Mouse (Mus musculus) forebrain, embryonic 10.5 days (tissue): ENCODE results near the gene Zfp382. TPM values are rescaled to one million over a fixed set of nuclear protein-coding genes. Genes with fewer than 3 reads are reported as not detected.

Source experiments
- DNase-seq: peaks from one replicate; pipeline ENCODE4 v3.0.0-alpha.2; 2017; ENCODE audit warnings: low spot score; ENCODE audit errors: extremely low spot score
- H3K27ac ChIP-seq: fragments of 300-500 bp; sonication (generic); 2 replicates; pipeline ENCODE4 v1.5.1; 2016; ENCODE audit warnings: mild to moderate bottlenecking
- H3K27me3 ChIP-seq: fragments of 300-500 bp; sonication (generic); 2 replicates; pipeline ENCODE4 v1.6.1; 2016; ENCODE audit warnings: mild to moderate bottlenecking; ENCODE audit not compliant: poor library complexity, severe bottlenecking
- H3K36me3 ChIP-seq: fragments of 300-500 bp; sonication (generic); replicated peaks from 2 replicates; pipeline ENCODE4 v1.6.1; 2016; ENCODE audit warnings: mild to moderate bottlenecking, moderate library complexity
- H3K4me1 ChIP-seq: fragments of 300-500 bp; sonication (generic); 2 replicates; pipeline ENCODE4 v1.6.1; 2016
- H3K4me3 ChIP-seq: fragments of 300-500 bp; sonication (generic); 2 replicates; pipeline ENCODE4 v1.5.1; 2016; ENCODE audit warnings: mild to moderate bottlenecking, moderate library complexity
- H3K9me3 ChIP-seq: fragments of 300-500 bp; sonication (generic); 2 replicates; pipeline ENCODE4 v1.6.1; 2016; ENCODE audit warnings: mild to moderate bottlenecking, moderate library complexity
- WGBS: fragments of 180-500 bp; shearing (Covaris S2); methylation state at CpG from one replicate; pipeline ENCODE4 v1.1.7; 2016; 5-methylcytosine and 5-hydroxymethylcytosine counted together
- polyA plus RNA-seq: library from polyadenylated mRNA; unstranded; fragments of >200 nt; fragmentation: Nextera tagmentation; extraction: Ambion mirVana; gene quantifications from 2 replicates; pipeline ENCODE4 v1.2.1, GENCODE M21; 2016

Gene Zfp382
- 10.7 and 11.5 TPM in 2 replicates for polyA plus RNA-seq

DNA sequence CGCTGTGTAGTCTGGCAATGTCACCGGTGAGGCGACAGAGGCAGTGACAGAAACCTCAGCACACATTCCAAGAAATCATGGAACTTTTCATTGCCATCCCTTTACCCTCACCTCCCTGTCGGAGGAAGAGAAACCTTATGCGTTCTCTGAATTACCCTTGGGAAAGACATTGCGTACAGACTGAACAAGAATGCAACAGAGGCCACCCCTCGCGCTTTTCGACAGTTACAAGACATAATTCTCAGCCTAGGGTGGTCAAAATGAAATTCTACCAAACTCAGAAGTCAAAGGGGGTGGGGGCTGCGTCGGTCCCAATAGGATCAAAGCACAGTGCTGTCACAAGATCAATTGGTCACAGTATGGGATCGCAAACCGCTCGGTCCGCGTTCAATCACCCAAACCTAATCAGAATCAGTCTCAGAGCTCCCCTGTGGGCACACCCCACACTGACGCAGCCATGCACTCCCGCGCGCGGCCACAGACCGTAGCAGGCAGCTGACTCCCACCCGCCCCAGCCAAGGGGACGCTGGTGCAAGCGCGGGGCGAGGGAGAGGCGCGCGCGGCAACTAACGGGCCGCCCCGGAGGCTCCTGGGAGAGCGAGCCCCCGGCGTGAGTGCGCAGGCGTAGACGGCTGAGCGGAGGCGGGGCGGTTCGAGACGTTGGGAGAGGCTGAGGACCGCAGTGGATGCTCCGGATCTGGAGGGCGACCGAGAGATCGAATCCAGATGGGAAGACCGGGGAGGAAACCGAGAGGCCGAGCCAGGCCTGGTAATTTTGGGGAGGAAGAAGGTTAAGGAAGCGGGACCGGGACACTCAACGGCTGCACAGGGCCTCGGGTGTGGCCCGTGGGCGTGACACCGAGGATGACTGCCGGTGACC, at the start of gene Zfp382:
Gene Zfp382 (plus strand): TSS at position 635 of the 880 bp plus-strand sequence.
- Histone ChIP-seq H3K27me3 (no peaks in the 10 kb centered on the region), H3K36me3 (peaks cover 13% of the 10 kb centered on the region), H3K4me1 (peaks cover 18% of the 10 kb centered on the region), H3K9me3 (peaks cover 10% of the 10 kb centered on the region), H3K27ac (peak within 1 kb of the TSS; percentile 89), H3K4me3 (peak within 1 kb of the TSS; percentile 61)
- DNase-seq = peak; percentile 92
- 1% methylated on average over 61 of the region's 61 CpGs for WGBS

DNA sequence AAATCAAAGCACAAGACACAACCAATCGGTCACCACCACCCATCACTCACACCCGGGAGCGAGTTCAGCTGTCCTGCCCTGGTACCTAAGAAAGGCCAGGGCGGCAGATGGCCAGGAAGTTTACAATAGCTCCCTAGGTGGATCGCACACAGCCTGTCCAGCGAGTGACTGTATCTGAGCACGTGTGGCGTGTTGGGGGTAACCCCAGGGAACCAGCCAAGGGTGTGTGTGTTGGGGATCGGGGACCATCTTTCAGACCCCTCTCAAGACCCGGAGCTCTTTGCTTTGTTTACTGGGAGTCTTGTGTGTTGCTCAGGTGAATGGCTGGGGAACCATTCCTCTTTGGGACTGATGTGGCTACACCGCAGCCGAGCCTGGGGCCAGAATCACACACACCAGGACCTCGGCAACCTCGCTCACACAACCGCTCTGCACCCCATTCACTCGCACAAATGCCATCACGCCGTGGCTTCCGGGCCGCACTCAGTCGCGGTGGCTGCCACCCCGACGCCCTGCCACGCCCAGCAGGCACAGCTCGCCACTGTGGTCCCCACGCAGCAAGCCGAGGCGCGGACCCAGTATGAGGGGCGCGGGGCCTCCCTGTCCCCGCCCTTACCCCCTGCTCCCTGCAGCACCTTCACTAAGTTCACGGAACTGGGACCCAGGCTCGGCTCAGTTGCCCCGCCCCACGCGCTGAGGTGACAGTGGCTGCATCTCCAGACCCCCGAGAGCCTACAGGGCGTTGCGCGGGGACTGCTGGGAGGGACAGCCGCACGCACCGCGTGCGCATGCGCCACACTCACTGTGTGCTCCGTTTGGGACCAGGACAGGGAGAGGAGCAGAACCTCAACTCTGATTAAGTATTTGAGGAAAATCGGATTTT, 49.4 kb upstream of the Zfp382 start, which contains the start of gene Zfp82:
Gene Zfp82 (minus strand): TSS at position 755 of the 883 bp plus-strand sequence.
- Histone ChIP-seq H3K27ac (peak within 1 kb of the TSS; percentile 91), H3K4me3 (peak within 1 kb of the TSS; percentile 90), H3K4me1 (peaks cover 15% of the 10 kb centered on the region), H3K9me3 (no peaks in the 10 kb centered on the region), H3K36me3 (peaks cover 57% of the 10 kb centered on the region), H3K27me3 (no peaks in the 10 kb centered on the region)
- peak; percentile 83 for DNase-seq
- WGBS = under 1% methylated on average over 50 of the region's 50 CpGs

DNA sequence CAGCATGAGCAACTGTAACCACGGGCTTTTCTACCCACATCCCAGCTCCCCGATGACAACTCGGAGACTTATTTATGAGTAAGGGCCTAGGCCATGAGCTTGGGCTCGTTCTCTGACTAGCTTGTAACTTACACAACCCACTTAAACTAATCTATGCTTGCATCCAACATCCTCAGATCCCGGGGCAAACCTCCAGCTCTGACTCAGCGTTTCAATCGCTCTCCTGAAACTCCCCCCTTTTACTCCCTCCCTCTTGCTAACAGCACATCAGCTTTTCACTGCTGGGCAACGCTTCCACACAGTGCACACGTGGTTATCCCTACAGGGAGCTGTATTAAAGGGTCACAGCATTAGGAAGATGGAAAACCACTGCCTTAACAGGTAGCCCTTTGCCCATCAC, 35.2 kb upstream of the Zfp382 start:
- no peak for DNase-seq
- H3K9me3 ChIP-seq = peaks cover 10% of the 10 kb centered on the region; the same call in 1 of the 2 replicates
- H3K27me3 ChIP-seq = no peaks in the 10 kb centered on the region
- H3K4me1 ChIP-seq = peaks cover 27% of the 10 kb centered on the region
- H3K36me3 ChIP-seq = peaks cover 64% of the 10 kb centered on the region
- 94% methylated on average over 9 of the region's 9 CpGs for WGBS
- H3K27ac ChIP-seq = no peak overlapping the region
- H3K4me3 ChIP-seq = no peak overlapping the region

DNA sequence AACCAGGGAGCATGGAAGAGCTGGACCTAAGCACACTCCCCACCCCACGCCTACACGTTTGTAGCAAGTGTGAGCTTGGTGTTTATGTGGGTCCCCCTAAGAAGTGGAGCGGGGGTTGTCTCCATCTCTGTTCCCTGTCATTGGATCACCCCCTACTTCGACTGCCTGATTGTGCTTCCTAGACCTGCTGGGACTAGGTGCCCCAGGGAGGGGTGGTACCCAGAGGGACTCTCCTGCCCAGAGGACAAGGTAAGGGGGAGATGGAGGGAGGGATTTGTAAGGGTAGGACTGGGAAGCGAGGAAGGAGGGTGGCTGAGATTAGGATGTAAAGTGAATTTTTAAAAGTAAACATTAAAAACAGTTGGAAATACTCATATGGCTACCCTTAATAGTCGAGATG, 32.3 kb upstream of the Zfp382 start:
- Histone ChIP-seq H3K4me3 (peak overlapping the region; percentile 74), H3K9me3 (peaks cover 10% of the 10 kb centered on the region; the same call in 1 of the 2 replicates), H3K4me1 (peaks cover 34% of the 10 kb centered on the region), H3K27me3 (no peaks in the 10 kb centered on the region), H3K27ac (peak overlapping the region; percentile 92), H3K36me3 (peaks cover 36% of the 10 kb centered on the region)
- DNase-seq = no peak
- WGBS = 14% methylated on average over 6 of the region's 6 CpGs

DNA sequence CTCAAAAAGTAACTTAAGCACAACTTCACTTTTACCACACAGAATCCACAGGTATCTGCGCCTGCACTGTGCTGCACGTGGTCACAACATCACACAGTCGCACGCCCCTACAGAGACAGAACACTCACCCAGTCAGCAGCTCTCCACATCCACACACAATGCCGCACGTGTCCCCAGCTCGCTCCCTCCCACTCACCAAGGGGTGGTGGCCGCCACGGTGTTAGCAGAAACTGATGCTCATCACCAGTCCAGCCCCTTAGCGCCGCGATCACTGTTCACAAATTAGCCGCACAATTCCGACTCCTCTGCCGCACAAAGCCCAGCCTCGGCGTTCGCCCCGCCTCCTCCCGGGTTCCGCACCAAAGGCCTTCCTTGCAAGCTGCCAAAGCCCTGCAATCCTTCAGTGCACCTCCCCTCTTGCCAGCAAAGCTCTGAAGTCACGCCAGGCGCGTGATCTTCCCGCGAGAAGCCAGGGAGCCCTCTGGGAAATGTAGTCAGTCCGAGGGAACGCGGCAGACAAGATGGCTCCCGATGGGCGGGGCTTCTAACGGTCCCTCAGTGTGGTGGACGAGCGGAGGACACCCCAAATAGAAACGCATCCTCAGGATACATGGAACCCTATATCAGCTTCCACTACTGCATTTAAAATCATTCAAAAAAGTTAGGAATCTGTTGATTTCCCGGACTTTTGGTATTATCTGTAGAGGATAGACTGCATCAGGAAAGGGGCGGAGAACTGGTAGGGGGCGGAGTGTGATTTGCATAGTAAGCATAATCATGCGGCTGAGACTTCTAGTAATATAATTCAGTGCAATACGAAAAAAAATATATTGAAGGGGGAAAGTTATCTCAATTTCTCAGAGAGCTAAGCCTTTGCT, 31.4 kb upstream of the Zfp382 start, which contains the start of the genes Gm26920 and Zfp566:
Gene Gm26920 (minus strand): TSS at position 319 of the 878 bp plus-strand sequence.
Gene Zfp566 (minus strand): TSS at position 436 of the 878 bp plus-strand sequence.
- H3K27me3 ChIP-seq = no peaks in the 10 kb centered on the region
- H3K9me3 ChIP-seq = peaks cover 4% of the 10 kb centered on the region; the same call in 1 of the 2 replicates
- peak; percentile 98 for DNase-seq
- H3K4me1 ChIP-seq = peaks cover 36% of the 10 kb centered on the region
- peak within 1 kb of the TSS; percentile 92 for H3K27ac ChIP-seq
- H3K36me3 ChIP-seq = peaks cover 26% of the 10 kb centered on the region
- peak within 1 kb of the TSS; percentile 74 for H3K4me3 ChIP-seq
- under 1% methylated on average over 40 of the region's 40 CpGs for WGBS

DNA sequence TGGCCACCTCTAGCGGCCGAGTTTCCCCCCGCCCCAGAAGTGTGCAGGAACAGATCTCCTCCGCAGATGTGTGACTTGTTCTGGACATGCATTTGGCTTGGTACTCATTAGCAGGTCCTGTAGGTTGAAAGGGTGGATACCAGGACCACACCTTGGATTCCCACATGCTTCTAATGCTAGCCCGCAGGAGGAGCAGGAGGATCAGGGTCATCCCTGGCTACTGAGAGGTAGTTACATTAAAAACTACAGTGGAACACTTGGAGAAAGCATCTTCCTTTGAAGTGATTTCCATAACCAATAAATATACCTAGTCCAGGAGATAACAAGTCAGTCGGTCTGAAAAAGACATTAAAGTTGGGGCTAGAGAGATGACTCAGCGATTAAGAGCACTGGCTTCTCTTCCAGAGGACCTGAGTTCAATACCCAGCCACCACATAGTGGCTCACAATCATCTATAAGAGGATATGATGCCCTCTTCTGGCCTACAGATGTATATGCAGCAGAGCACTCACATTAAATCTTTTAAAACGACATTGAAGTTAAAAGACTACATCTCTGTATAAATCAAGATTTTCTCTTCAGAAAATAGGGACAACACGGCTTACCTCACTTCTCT, 30.7 kb upstream of the Zfp382 start:
- WGBS = 10% methylated on average over 9 of the region's 9 CpGs
- Histone ChIP-seq H3K4me1 (peaks cover 41% of the 10 kb centered on the region), H3K27ac (peak overlapping the region; percentile 92), H3K4me3 (peak overlapping the region; percentile 74), H3K27me3 (no peaks in the 10 kb centered on the region), H3K36me3 (peaks cover 19% of the 10 kb centered on the region), H3K9me3 (no peaks in the 10 kb centered on the region)
- no peak for DNase-seq

DNA sequence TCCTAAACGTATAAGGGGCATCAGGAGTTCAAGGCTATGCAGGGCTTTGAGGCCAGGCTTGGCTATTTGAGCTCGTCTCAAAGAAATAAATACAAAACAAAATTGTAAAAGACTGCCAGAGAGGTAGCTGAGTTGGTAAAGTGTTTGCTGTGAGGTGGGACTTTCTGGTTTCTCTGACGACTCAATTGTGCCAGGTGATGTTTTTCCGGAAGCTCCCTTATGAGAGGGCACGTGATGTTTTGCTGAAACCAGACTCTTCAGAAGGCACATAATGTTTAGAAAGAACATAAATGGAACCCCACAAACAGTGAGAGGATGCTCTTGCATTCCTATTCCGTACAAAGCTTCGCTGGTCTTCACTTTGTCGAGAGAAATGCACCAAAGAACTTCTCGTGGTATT, 29.1 kb upstream of the Zfp382 start:
- H3K27ac ChIP-seq = no peak overlapping the region
- H3K9me3 ChIP-seq = no peaks in the 10 kb centered on the region; the same call in 1 of the 2 replicates
- H3K4me1 ChIP-seq = peaks cover 44% of the 10 kb centered on the region
- no peak for DNase-seq
- 83% methylated on average over 9 of the region's 9 CpGs for WGBS
- peaks cover 13% of the 10 kb centered on the region for H3K36me3 ChIP-seq
- no peak overlapping the region for H3K4me3 ChIP-seq
- no peaks in the 10 kb centered on the region for H3K27me3 ChIP-seq

DNA sequence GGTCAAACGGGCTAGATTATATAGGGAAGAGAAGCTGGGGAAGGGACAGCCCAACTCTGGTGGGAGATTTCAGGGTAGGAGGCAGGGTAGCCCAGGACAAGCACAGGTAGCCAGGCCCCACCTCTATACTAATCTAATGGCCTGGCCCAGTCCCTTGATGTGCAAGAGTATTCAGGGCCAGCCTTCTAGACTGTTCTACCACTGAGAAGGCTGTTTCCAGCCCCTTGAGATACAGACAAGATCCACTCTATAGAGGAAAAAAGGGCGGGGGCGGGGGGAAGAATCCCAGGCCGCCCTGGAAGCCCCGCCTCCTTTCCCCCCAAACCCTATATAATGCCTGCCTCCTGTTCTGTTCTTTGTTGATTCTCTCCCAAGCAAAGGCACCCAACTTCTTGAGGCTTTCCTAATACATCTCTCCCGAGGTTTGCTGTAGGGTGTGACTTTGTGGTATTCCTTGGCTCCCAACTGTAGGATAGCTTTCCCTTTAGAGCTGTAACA, 27.8 kb upstream of the Zfp382 start:
- Histone ChIP-seq H3K9me3 (no peaks in the 10 kb centered on the region; the same call in 1 of the 2 replicates), H3K27ac (peak overlapping the region; percentile 98; the same call in 1 of the 2 replicates), H3K36me3 (peaks cover 20% of the 10 kb centered on the region), H3K4me3 (peak overlapping the region; percentile 68), H3K27me3 (no peaks in the 10 kb centered on the region), H3K4me1 (peaks cover 32% of the 10 kb centered on the region)
- 75% methylated on average over 6 of the region's 6 CpGs for WGBS
- no peak for DNase-seq

DNA sequence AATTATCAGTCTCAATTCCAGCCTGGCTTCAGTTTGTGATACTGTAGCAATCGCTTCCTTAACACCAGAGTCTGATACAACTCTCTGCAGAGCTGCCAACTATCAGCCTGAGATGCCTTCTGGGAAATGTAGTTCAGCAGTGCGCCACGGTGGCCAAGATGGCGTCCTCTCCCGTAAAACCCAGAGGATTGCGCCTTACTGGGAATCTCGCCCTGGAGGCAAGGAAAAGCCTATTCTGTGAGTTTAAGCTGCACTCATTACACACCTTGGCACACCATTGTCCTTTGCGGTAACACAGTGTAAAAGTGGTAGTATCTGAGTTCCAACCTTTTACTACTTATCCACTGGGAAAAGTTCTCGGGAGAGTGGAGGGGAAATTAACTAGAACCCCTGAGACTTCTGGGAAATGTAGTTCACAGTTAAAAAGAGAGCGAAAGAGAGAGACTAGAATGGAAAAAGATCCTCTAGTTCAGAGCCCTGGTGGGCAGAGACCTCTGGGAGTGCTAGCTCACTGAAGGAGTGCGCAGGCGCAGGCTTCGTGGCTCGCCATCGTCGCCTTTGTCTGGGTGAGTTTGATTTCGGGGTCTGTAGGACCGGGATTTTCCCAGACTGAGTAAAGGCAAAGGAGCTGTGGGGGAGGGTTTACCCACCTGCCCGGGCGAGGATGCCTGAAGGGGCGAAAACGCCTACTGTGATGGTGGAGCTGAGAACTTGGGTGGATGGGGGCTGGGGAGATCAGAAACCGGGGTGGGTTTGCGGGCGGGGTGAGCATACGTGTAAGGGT, 26.9 kb upstream of the Zfp382 start, which contains the start of gene Zfp260:
Gene Zfp260 (plus strand): TSS at position 132 of the 784 bp plus-strand sequence.
- Histone ChIP-seq H3K27ac (peak within 1 kb of the TSS; percentile 98), H3K36me3 (peaks cover 29% of the 10 kb centered on the region), H3K4me1 (peaks cover 26% of the 10 kb centered on the region), H3K9me3 (no peaks in the 10 kb centered on the region; the same call in 1 of the 2 replicates), H3K4me3 (peak within 1 kb of the TSS; percentile 68), H3K27me3 (no peaks in the 10 kb centered on the region)
- DNase-seq = peak; percentile 94
- WGBS = under 1% methylated on average over 26 of the region's 26 CpGs

DNA sequence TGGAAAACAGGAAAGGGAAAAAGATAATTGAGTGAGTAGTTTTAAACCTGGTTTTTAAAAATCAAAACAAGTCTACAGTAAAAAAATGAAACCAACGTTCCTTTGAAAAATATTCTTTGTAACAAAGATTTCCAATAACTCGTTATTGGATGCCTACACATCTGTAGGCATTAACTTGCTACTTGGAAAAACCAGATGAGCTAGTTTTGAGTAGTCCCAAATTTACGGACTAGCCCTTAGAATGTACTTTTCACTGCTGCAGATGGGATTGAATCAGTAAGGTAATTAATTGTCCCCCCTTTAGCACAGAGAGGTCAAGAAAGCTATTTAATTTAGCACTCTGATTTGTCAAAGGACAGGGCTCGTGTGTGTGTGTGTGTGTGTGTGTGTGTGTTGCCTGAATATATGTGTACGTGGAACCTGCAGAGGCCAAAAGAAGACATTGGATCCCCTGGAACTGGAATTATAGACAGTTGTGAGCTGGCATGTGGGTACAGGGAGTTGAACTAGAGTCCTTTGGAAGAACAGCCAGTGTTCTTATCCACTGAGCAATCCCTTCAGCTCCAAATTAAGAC, 26.1 kb upstream of the Zfp382 start:
- H3K27ac ChIP-seq = peak overlapping the region; percentile 98
- peaks cover 37% of the 10 kb centered on the region for H3K36me3 ChIP-seq
- peaks cover 26% of the 10 kb centered on the region for H3K4me1 ChIP-seq
- H3K4me3 ChIP-seq = peak overlapping the region; percentile 68
- DNase-seq = no peak
- no peaks in the 10 kb centered on the region for H3K27me3 ChIP-seq
- 22% methylated on average over 5 of the region's 5 CpGs for WGBS
- no peaks in the 10 kb centered on the region; the same call in 1 of the 2 replicates for H3K9me3 ChIP-seq
